ENCODE assay signal across 27 mouse cellular contexts in genomic region chr6:99274222-99274621, GRCm38 (mm10).
DNase-seq lines count a peak whose midpoint lies in the region; ATAC-seq lines count a peak whose summit lies in the region.
"Had no signal": no experiment of that assay in that cellular context is flagged by ENCODE, and none has a peak within 500 bp of the region (broad histone marks: within the 10 kb centered on the region; RNA-seq: fewer than 3 reads in every experiment).

No protein-coding gene starts in this region.

- H3K27me3 ChIP-seq in lung, embryonic 15.5 days = no peaks in the 10 kb centered on the region
- no peaks in the 10 kb centered on the region for H3K27me3 ChIP-seq in limb, embryonic 10.5 days (ENCODE audit: low read depth, poor library complexity, severe bottlenecking)
- H3K27me3 ChIP-seq: embryonic facial prominence, embryonic 12.5 days; forebrain, embryonic 15.5 days; hindbrain, embryonic 12.5 days; megakaryocyte, embryonic 14.5 days; neural tube, embryonic 13.5 days; Patski had no signal

- no peak for DNase-seq in lung, postnatal 4 days
- peak; percentile 46 for DNase-seq in CD4-positive, CD25-positive, alpha-beta regulatory T cell, adult 2 months (ENCODE audit: low read depth, low spot score)
- DNase-seq in limb, embryonic 10.5 days (ENCODE audit: low spot score) = no peak
- DNase-seq in thymus, postnatal 14 days = no peak
- DNase-seq in cerebellum, adult 9-10 months = no peak
- DNase-seq: adrenal gland, postnatal 36 days; cerebellum, adult 11-12 months; gastrocnemius, postnatal 36 days; heart, postnatal 10 days; kidney, postnatal 14 days; layer of hippocampus, postnatal 36 days; liver; lung, adult 18-20 months; midbrain, embryonic 14.5 days; right cerebral cortex, adult 18-20 months; thymus, adult 2 months had no signal

- WGBS in lung, embryonic 15.5 days = 54% methylated on average over 6 of the region's 6 CpGs
- WGBS in limb, embryonic 10.5 days = 79% methylated on average over 6 of the region's 6 CpGs

- peaks cover 15% of the 10 kb centered on the region for H3K4me1 ChIP-seq in lung, embryonic 15.5 days
- peaks cover 58% of the 10 kb centered on the region for H3K4me1 ChIP-seq in limb, embryonic 10.5 days

- no peak overlapping the region for H3K9ac ChIP-seq in lung, embryonic 15.5 days
- H3K9ac ChIP-seq: embryonic facial prominence, embryonic 12.5 days; forebrain, embryonic 15.5 days; hindbrain, embryonic 12.5 days; neural tube, embryonic 13.5 days had no signal

- peak; percentile 20; the same call in 1 of the 2 replicates for ATAC-seq in lung, embryonic 15.5 days (ENCODE audit: borderline replicate concordance, extremely low read depth, low FRiP score, low TSS enrichment)
- peak; percentile 20 for ATAC-seq in activated CD4-positive, CD25-positive, alpha-beta regulatory T cell, adult 4 months
- ATAC-seq: forebrain, embryonic 15.5 days; Patski had no signal

- no peaks in the 10 kb centered on the region for H3K9me3 ChIP-seq in lung, embryonic 15.5 days
- no peaks in the 10 kb centered on the region for H3K9me3 ChIP-seq in limb, embryonic 10.5 days (replicated peaks)
- H3K9me3 ChIP-seq: embryonic facial prominence, embryonic 12.5 days; forebrain, embryonic 15.5 days; hindbrain, embryonic 12.5 days; megakaryocyte, embryonic 14.5 days; neural tube, embryonic 13.5 days had no signal

- no peak overlapping the region for H3K4me2 ChIP-seq in lung, embryonic 15.5 days
- H3K4me2 ChIP-seq: embryonic facial prominence, embryonic 12.5 days; forebrain, embryonic 15.5 days; heart, embryonic 11.5 days; hindbrain, embryonic 12.5 days; neural tube, embryonic 13.5 days had no signal

- no peak overlapping the region for H3K4me3 ChIP-seq in lung, embryonic 15.5 days
- no peak overlapping the region for H3K4me3 ChIP-seq in limb, embryonic 10.5 days
- H3K4me3 ChIP-seq: embryonic facial prominence, embryonic 12.5 days; erythroblast, embryonic 14.5 days; forebrain, embryonic 15.5 days; hindbrain, embryonic 12.5 days; layer of hippocampus, adult 2 months; megakaryocyte, embryonic 14.5 days; neural tube, embryonic 13.5 days had no signal

- H3K36me3 ChIP-seq in lung, embryonic 15.5 days = no peaks in the 10 kb centered on the region
- H3K36me3 ChIP-seq in limb, embryonic 10.5 days = no peaks in the 10 kb centered on the region
- H3K36me3 ChIP-seq: embryonic facial prominence, embryonic 12.5 days; forebrain, embryonic 15.5 days; hindbrain, embryonic 12.5 days; neural tube, embryonic 13.5 days had no signal

- peak overlapping the region; percentile 56 for H3K27ac ChIP-seq in lung, embryonic 15.5 days
- H3K27ac ChIP-seq in limb, embryonic 10.5 days = peak overlapping the region; percentile 37; the same call in 1 of the 2 replicates
- H3K27ac ChIP-seq: embryonic facial prominence, embryonic 12.5 days; forebrain, embryonic 15.5 days; hindbrain, embryonic 12.5 days; layer of hippocampus, adult 2 months; neural tube, embryonic 13.5 days had no signal
